ENCODE assay signal across 17 mouse cellular contexts in the genomic region with DNA sequence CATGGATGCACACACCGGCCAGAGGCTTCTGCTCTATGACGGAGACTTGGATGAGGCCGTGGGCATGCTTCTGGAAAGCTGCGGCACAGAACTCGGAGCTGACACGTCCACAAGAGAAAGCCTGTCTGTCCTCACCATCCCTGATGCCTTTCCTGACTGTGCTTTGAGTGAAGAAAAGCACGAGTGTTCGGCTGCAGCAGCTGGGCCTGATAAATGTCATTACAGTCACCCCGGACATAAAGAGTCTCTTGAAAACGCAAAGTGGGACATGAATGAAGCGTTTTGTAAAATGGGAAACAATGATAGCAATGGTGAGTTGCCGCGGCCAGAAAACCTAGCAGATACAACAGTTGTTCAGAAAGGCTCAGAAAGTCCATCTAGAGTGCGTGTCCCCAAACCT.
DNase-seq lines count a peak whose midpoint lies in the region; ATAC-seq and TF ChIP-seq lines count a peak whose summit lies in the region.
"Had no signal": no experiment of that assay in that cellular context is flagged by ENCODE, and none has a peak within 500 bp of the region (broad histone marks: within the 10 kb centered on the region; RNA-seq: fewer than 3 reads in every experiment).

No protein-coding gene starts in this region.

- H3K27me3 ChIP-seq in forebrain, postnatal 0 days (ENCODE audit: insufficient read depth, low read length) = no peaks in the 10 kb centered on the region
- H3K27me3 ChIP-seq in forebrain, embryonic 15.5 days = no peaks in the 10 kb centered on the region
- H3K27me3 ChIP-seq: embryonic facial prominence, embryonic 15.5 days; forebrain, embryonic 13.5 days; limb, embryonic 13.5 days; midbrain, embryonic 15.5 days; Patski had no signal

- ATAC-seq in forebrain, postnatal 0 days = peak; percentile 42
- no peak for ATAC-seq in forebrain, embryonic 15.5 days (replicated peaks)
- ATAC-seq: forebrain, embryonic 13.5 days; liver, postnatal 0 days; midbrain, embryonic 15.5 days had no signal

- WGBS in forebrain, postnatal 0 days = 78% methylated on average over 14 of the region's 14 CpGs
- whole genome bisulfite sequencing in forebrain, embryonic 15.5 days = 75% methylated on average over 14 of the region's 14 CpGs

- H3K4me3 ChIP-seq in forebrain, postnatal 0 days (ENCODE audit: low read depth, low read length) = no peak overlapping the region
- H3K4me3 ChIP-seq in forebrain, embryonic 15.5 days = no peak overlapping the region
- no peak overlapping the region for H3K4me3 ChIP-seq in cortical plate, adult 2 months (ENCODE audit: insufficient read depth, low read length)
- H3K4me3 ChIP-seq: embryonic facial prominence, embryonic 15.5 days; forebrain, embryonic 13.5 days; hindbrain, embryonic 10.5 days; limb, embryonic 13.5 days; midbrain, embryonic 15.5 days had no signal

- TF ChIP-seq POLR2A in cortical plate, adult 2 months (IDR thresholded peaks at IDR 0.05; ENCODE audit: extremely low read depth, insufficient read depth, low read length) = no peak

- intact Hi-C loops in left cerebral cortex, postnatal 4 days (cut with DNase I) = no loop called here
- intact Hi-C loops in left cerebral cortex, postnatal 14 days (cut with DNase I) = no loop called here

- no peak overlapping the region for H3K27ac ChIP-seq in forebrain, postnatal 0 days (ENCODE audit: low read depth, low read length)
- no peak overlapping the region for H3K27ac ChIP-seq in forebrain, embryonic 15.5 days (replicated peaks)
- peak overlapping the region; percentile 86; the same call in 1 of the 2 replicates for H3K27ac ChIP-seq in cortical plate, adult 2 months (ENCODE audit: insufficient read depth, low read length)
- H3K27ac ChIP-seq: embryonic facial prominence, embryonic 15.5 days; forebrain, embryonic 13.5 days; hindbrain, embryonic 10.5 days; limb, embryonic 13.5 days; midbrain, embryonic 15.5 days had no signal

- H3K9me3 ChIP-seq in forebrain, postnatal 0 days (ENCODE audit: low read length) = no peaks in the 10 kb centered on the region
- no peaks in the 10 kb centered on the region for H3K9me3 ChIP-seq in forebrain, embryonic 15.5 days
- H3K9me3 ChIP-seq: embryonic facial prominence, embryonic 15.5 days; forebrain, embryonic 13.5 days; hindbrain, embryonic 10.5 days; limb, embryonic 13.5 days; midbrain, embryonic 15.5 days had no signal

- H3K36me3 ChIP-seq in forebrain, postnatal 0 days (ENCODE audit: insufficient read depth) = peaks cover 61% of the 10 kb centered on the region
- peaks cover 43% of the 10 kb centered on the region for H3K36me3 ChIP-seq in forebrain, embryonic 15.5 days

- no peak overlapping the region for H3K9ac ChIP-seq in forebrain, postnatal 0 days
- no peak overlapping the region for H3K9ac ChIP-seq in forebrain, embryonic 15.5 days (replicated peaks)
- H3K9ac ChIP-seq: embryonic facial prominence, embryonic 15.5 days; forebrain, embryonic 13.5 days; limb, embryonic 13.5 days; liver, postnatal 0 days; midbrain, embryonic 15.5 days had no signal

- no peak overlapping the region for H3K4me2 ChIP-seq in forebrain, postnatal 0 days (ENCODE audit: low read depth)
- H3K4me2 ChIP-seq in forebrain, embryonic 15.5 days (replicated peaks) = no peak overlapping the region
- H3K4me2 ChIP-seq: embryonic facial prominence, embryonic 15.5 days; forebrain, embryonic 13.5 days; heart, embryonic 11.5 days; limb, embryonic 13.5 days; midbrain, embryonic 15.5 days had no signal

- no peak for DNase-seq in forebrain, postnatal 0 days
- DNase-seq in left cerebral cortex, adult 11 months (ENCODE audit: low spot score) = peak; percentile 66
- DNase-seq in left cerebral cortex, postnatal 4 days = no peak
- peak; percentile 48 to 62 for DNase-seq in left cerebral cortex, postnatal 14 days (ENCODE audit: low spot score in 2 of 2)
- DNase-seq in embryo, embryonic 10.5 days (ENCODE audit: low spot score) = no peak
- no peak for DNase-seq in embryo, embryonic 9.5 days (ENCODE audit: extremely low spot score)
- DNase-seq: gastrocnemius, postnatal 25 days had no signal

- no peak for TF ChIP-seq CTCF in forebrain, postnatal 0 days (IDR thresholded peaks at IDR 0.05; ENCODE audit: low read depth)
- TF ChIP-seq CTCF in cortical plate, adult 2 months (IDR thresholded peaks at IDR 0.05; ENCODE audit: extremely low read depth, insufficient read depth, low read length) = no peak

- no peaks in the 10 kb centered on the region for H3K4me1 ChIP-seq in forebrain, postnatal 0 days (ENCODE audit: insufficient read depth)
- no peaks in the 10 kb centered on the region for H3K4me1 ChIP-seq in forebrain, embryonic 15.5 days
- H3K4me1 ChIP-seq in cortical plate, adult 2 months (ENCODE audit: control insufficient read depth, insufficient read depth, low read length) = peaks cover 1% of the 10 kb centered on the region; the same call in 1 of the 2 replicates
- H3K4me1 ChIP-seq: embryonic facial prominence, embryonic 15.5 days; forebrain, embryonic 13.5 days; limb, embryonic 13.5 days; midbrain, embryonic 15.5 days had no signal

Comparison
In these comparisons a context has a peak if more than half of its experiments do, and no peak if none do; other contexts are left out.
1. DNase-seq: peak in left cerebral cortex, adult 11 months (single experiment) and left cerebral cortex, postnatal 14 days (2 of 2); none in forebrain, postnatal 0 days (single experiment), left cerebral cortex, postnatal 4 days (single experiment), embryo, embryonic 10.5 days (single experiment) and embryo, embryonic 9.5 days (single experiment).